Mouse (Mus musculus) lung, adult 2 months (tissue): ENCODE data around the gene Wwox. TPM values are rescaled to one million over a fixed set of nuclear protein-coding genes. Genes with fewer than 3 reads are reported as not detected.

Source experiments
- DNase-seq: peaks from one replicate; pipeline ENCODE4 v3.0.0; 2022
- H3K4me1 ChIP-seq: fragments of 200-500 bp; 2 replicates; pipeline ENCODE4 v1.6.1; 2011; ENCODE audit warnings: low read length; ENCODE audit not compliant: control insufficient read depth, insufficient read depth
- H3K4me3 ChIP-seq: fragments of 200-500 bp; replicated peaks from 2 replicates; pipeline ENCODE3; 2011; ENCODE audit warnings: low read depth, mild to moderate bottlenecking, control low read depth, low read length; ENCODE audit errors: extremely low read depth
- CTCF ChIP-seq: fragments of 200-500 bp; IDR thresholded peaks from 2 replicates; pipeline ENCODE4 v1.5.1; 2011; ENCODE audit warnings: mild to moderate bottlenecking, low read length, control low read depth; ENCODE audit not compliant: insufficient read depth
- POLR2A ChIP-seq: fragments of 200-500 bp; IDR thresholded peaks from 2 replicates; pipeline ENCODE4 v1.6.1; 2011; ENCODE audit warnings: low read depth, mild to moderate bottlenecking, control low read depth, low read length, borderline replicate concordance; ENCODE audit errors: extremely low read depth
- WGBS: fragments of 180-500 bp; shearing (Covaris S2); methylation state at CpG from one replicate; pipeline ENCODE4 v1.1.7; 2018; 5-methylcytosine and 5-hydroxymethylcytosine counted together
- polyA plus RNA-seq: library from polyadenylated mRNA; depleted of rRNA; stranded (reverse); fragments of >200 nt; gene quantifications from 2 replicates; pipeline ENCODE4 v1.2.3, GENCODE M21; 2012

The Wwox gene
- polyA plus RNA-seq, 1 experiment: 8.5 TPM

- no peak for DNase-seq
- Histone ChIP-seq H3K4me1 (no peaks in the 10 kb centered on the region), H3K4me3 (no peak overlapping the region)
- TF ChIP-seq POLR2A (no peak), CTCF (no peak)
- 81% methylated on average over 11 of the region's 11 CpGs for WGBS
Measured at GRCm38 (mm10) chr8:115267196-115267595, 827.7 kb downstream of the Wwox start.

- Histone ChIP-seq H3K4me1 (no peaks in the 10 kb centered on the region), H3K4me3 (no peak overlapping the region)
- 61% methylated on average over 4 of the region's 4 CpGs for WGBS
- TF ChIP-seq CTCF (no peak), POLR2A (no peak)
- no peak for DNase-seq
Measured at GRCm38 (mm10) chr8:115269601-115270000, 830.1 kb downstream of the Wwox start.

GRCm38 (mm10) chr8:115273976-115274375 lies 834.5 kb downstream of the Wwox start:
- DNase-seq: no peak
- TF ChIP-seq CTCF: no peak
- no peak for TF ChIP-seq POLR2A
- Histone ChIP-seq H3K4me1 (no peaks in the 10 kb centered on the region), H3K4me3 (no peak overlapping the region)
- 58% methylated on average over 6 of the region's 6 CpGs for WGBS

- WGBS: 37% methylated on average over 2 of the region's 2 CpGs
- Histone ChIP-seq H3K4me3 (no peak overlapping the region), H3K4me1 (no peaks in the 10 kb centered on the region)
- DNase-seq: no peak
- no peak for TF ChIP-seq CTCF
- TF ChIP-seq POLR2A: no peak
Measured at GRCm38 (mm10) chr8:115276281-115276680, 836.8 kb downstream of the Wwox start.

GRCm38 (mm10) chr8:115278291-115278690 lies 838.8 kb downstream of the Wwox start:
- H3K4me1 ChIP-seq: no peaks in the 10 kb centered on the region
- 96% methylated on average over 5 of the region's 5 CpGs for WGBS
- TF ChIP-seq POLR2A (no peak), CTCF (no peak)

GRCm38 (mm10) chr8:115290224-115290623 lies 850.8 kb downstream of the Wwox start:
- TF ChIP-seq CTCF (no peak), POLR2A (no peak)
- DNase-seq: no peak
- WGBS: 35% methylated on average over 8 of the region's 8 CpGs

More at GRCm38 (mm10) chr8:115278291-115278690, 838.8 kb downstream of the Wwox start:
- DNase-seq: no peak
- H3K4me3 ChIP-seq: no peak overlapping the region

GRCm38 (mm10) chr8:115296760-115297159 lies 857.3 kb downstream of the Wwox start:
- Histone ChIP-seq H3K4me1 (no peaks in the 10 kb centered on the region), H3K4me3 (no peak overlapping the region)
- no peak for TF ChIP-seq POLR2A
- no peak for TF ChIP-seq CTCF
- no peak for DNase-seq
- WGBS: 64% methylated on average over 9 of the region's 9 CpGs

More at GRCm38 (mm10) chr8:115290224-115290623, 850.8 kb downstream of the Wwox start:
- no peak overlapping the region for H3K4me3 ChIP-seq
- no peaks in the 10 kb centered on the region for H3K4me1 ChIP-seq

GRCm38 (mm10) chr8:115302484-115302883 lies 863.0 kb downstream of the Wwox start:
- TF ChIP-seq POLR2A: no peak
- no peak for TF ChIP-seq CTCF
- Histone ChIP-seq H3K4me1 (no peaks in the 10 kb centered on the region), H3K4me3 (no peak overlapping the region)
- no peak for DNase-seq
- WGBS: 64% methylated on average over 7 of the region's 7 CpGs

GRCm38 (mm10) chr8:115307412-115307811 lies 868.0 kb downstream of the Wwox start:
- WGBS: 40% methylated on average over 4 of the region's 4 CpGs
- H3K4me3 ChIP-seq: no peak overlapping the region
- H3K4me1 ChIP-seq: no peaks in the 10 kb centered on the region
- DNase-seq: no peak
- TF ChIP-seq CTCF: no peak

GRCm38 (mm10) chr8:115311003-115311402 lies 871.5 kb downstream of the Wwox start:
- Histone ChIP-seq H3K4me3 (no peak overlapping the region), H3K4me1 (no peaks in the 10 kb centered on the region)
- 84% methylated on average over 6 of the region's 6 CpGs for WGBS
- no peak for DNase-seq
- TF ChIP-seq CTCF (no peak), POLR2A (no peak)
